ENCODE assay signal across 23 mouse cellular contexts in the genomic region with DNA sequence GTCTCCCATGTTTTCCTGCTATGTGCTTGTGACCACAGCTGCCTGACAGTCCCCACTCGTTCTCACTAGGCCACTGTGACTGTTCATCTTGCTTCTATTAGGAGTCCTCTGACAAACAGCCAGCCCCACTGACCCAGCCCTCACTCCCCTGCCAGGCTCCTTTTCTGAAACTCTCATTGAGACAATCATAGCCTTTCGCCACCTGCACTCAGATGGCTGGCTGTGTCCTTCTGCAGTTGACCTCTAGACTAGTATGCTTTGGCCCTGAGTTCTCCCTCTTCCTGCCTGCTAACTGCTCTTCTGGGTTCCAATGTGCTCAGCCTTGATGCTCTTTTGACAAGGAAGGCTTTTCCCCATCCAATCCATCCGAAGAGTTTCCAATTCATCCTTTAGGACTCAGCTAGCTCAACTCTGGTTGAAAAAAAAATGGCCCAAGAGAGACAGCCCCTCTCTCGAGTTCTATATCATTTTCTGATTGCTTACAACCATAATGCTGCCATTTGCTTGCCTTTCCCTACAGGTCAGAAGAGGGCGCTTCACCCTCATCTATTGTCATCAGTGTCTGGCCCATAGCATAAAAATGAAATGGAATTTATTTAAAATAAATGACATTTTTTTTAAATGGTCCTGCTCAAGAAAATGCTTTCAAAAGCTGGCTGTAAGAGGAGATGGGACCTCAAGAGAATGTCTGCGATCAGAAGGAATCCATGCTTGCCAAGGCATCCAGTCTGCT. TPM values are rescaled to one million over a fixed set of nuclear protein-coding genes. Genes with fewer than 3 reads are reported as not detected.
A peak's percentile ranks its signal among the peaks of the same experiment; 100 is the strongest.
DNase-seq lines count a peak whose midpoint lies in the region; ATAC-seq and TF ChIP-seq lines count a peak whose summit lies in the region.
"Had no signal": no experiment of that assay in that cellular context is flagged by ENCODE, and none has a peak within 500 bp of the region (broad histone marks: within the 10 kb centered on the region; RNA-seq: fewer than 3 reads in every experiment).

No protein-coding gene starts in this region.

- H3K27me3 ChIP-seq in heart, embryonic 16.5 days (ENCODE audit: control insufficient read depth, insufficient read depth, low read length): no peaks in the 10 kb centered on the region
- no peaks in the 10 kb centered on the region for H3K27me3 ChIP-seq in heart, embryonic 12.5 days (replicated peaks)
- no peaks in the 10 kb centered on the region for H3K27me3 ChIP-seq in liver, postnatal 0 days (ENCODE audit: insufficient read depth, low read length)
- H3K27me3 ChIP-seq in CH12.LX (replicated peaks): no peaks in the 10 kb centered on the region
- H3K27me3 ChIP-seq: embryonic facial prominence, embryonic 12.5 days; forebrain, embryonic 15.5 days; intestine, embryonic 15.5 days; neural tube, embryonic 15.5 days had no signal

- no peak overlapping the region for H3K4me3 ChIP-seq in heart, embryonic 16.5 days (ENCODE audit: low read length)
- no peak overlapping the region for H3K4me3 ChIP-seq in heart, embryonic 12.5 days
- no peak overlapping the region for H3K4me3 ChIP-seq in liver, postnatal 0 days (ENCODE audit: low read depth, low read length)
- H3K4me3 ChIP-seq in CH12.LX (replicated peaks in 1 of 3; ENCODE audit: low read depth in 2 of 3, low read length in 2 of 3, poor library complexity in 1 of 3): no peak overlapping the region
- no peak overlapping the region for H3K4me3 ChIP-seq in cortical plate, adult 2 months (ENCODE audit: insufficient read depth, low read length)
- H3K4me3 ChIP-seq: embryonic facial prominence, embryonic 12.5 days; forebrain, embryonic 15.5 days; hindbrain, embryonic 13.5 days; intestine, embryonic 15.5 days; midbrain, embryonic 12.5 days; myocyte; neural tube, embryonic 15.5 days had no signal

- TF ChIP-seq POLR2A in CH12.LX (IDR thresholded peaks at IDR 0.05; ENCODE audit: low read depth, low read length): no peak
- no peak for TF ChIP-seq POLR2A in cortical plate, adult 2 months (IDR thresholded peaks at IDR 0.05; ENCODE audit: extremely low read depth, insufficient read depth, low read length)

- peak; percentile 50 for ATAC-seq in heart, embryonic 16.5 days (replicated peaks; ENCODE audit: extremely low read depth, insufficient read depth, low FRiP score)
- ATAC-seq in heart, embryonic 12.5 days (ENCODE audit: insufficient number of reproducible peaks, low FRiP score): no peak
- ATAC-seq in liver, postnatal 0 days: no peak
- ATAC-seq: CD4-positive, CD25-positive, alpha-beta regulatory T cell, adult 4 months; forebrain, embryonic 15.5 days; intestine, embryonic 15.5 days had no signal

- dilution Hi-C loops in CH12.LX (cut with MboI; ENCODE audit: extremely low pct_ligation_motif_present, extremely low pct_unique_long_range_greater_than_20kb, low sequenced_read_pairs): no loop called here

- no peak overlapping the region for H3K4me2 ChIP-seq in heart, embryonic 16.5 days (ENCODE audit: low read depth, low read length)
- no peak overlapping the region for H3K4me2 ChIP-seq in heart, embryonic 12.5 days
- no peak overlapping the region for H3K4me2 ChIP-seq in liver, postnatal 0 days (ENCODE audit: low read depth, low read length)
- H3K4me2 ChIP-seq in CH12.LX (ENCODE audit: insufficient read depth, low read depth, poor library complexity, severe bottlenecking): no peak overlapping the region
- H3K4me2 ChIP-seq: embryonic facial prominence, embryonic 12.5 days; forebrain, embryonic 15.5 days; hindbrain, embryonic 13.5 days; intestine, embryonic 15.5 days; midbrain, embryonic 12.5 days; neural tube, embryonic 15.5 days had no signal

- no peak overlapping the region for H3K9ac ChIP-seq in heart, embryonic 16.5 days (ENCODE audit: low read length)
- no peak overlapping the region for H3K9ac ChIP-seq in heart, embryonic 12.5 days
- H3K9ac ChIP-seq in liver, postnatal 0 days (replicated peaks): no peak overlapping the region
- H3K9ac ChIP-seq in CH12.LX (ENCODE audit: insufficient read depth, low read depth): no peak overlapping the region
- H3K9ac ChIP-seq: embryonic facial prominence, embryonic 12.5 days; forebrain, embryonic 15.5 days; hindbrain, embryonic 13.5 days; intestine, embryonic 15.5 days; midbrain, embryonic 12.5 days; neural tube, embryonic 15.5 days had no signal

- H3K27ac ChIP-seq in heart, embryonic 16.5 days (ENCODE audit: low read length): 0 out of 2 replicates have a peak overlapping the region, but pooled peaks have one; percentile 16
- H3K27ac ChIP-seq in heart, embryonic 12.5 days (ENCODE audit: poor library complexity, severe bottlenecking): no peak overlapping the region
- no peak overlapping the region for H3K27ac ChIP-seq in liver, postnatal 0 days (ENCODE audit: low read depth)
- no peak overlapping the region for H3K27ac ChIP-seq in CH12.LX (ENCODE audit: insufficient read depth, low read depth)
- H3K27ac ChIP-seq in cortical plate, adult 2 months (ENCODE audit: insufficient read depth, low read length): no peak overlapping the region
- H3K27ac ChIP-seq: embryonic facial prominence, embryonic 12.5 days; forebrain, embryonic 15.5 days; hindbrain, embryonic 13.5 days; intestine, embryonic 15.5 days; macrophage; midbrain, embryonic 12.5 days; neural tube, embryonic 15.5 days had no signal

- H3K4me1 ChIP-seq in heart, embryonic 16.5 days (ENCODE audit: control insufficient read depth, insufficient read depth, low read length): peaks cover 15% of the 10 kb centered on the region
- H3K4me1 ChIP-seq in heart, embryonic 12.5 days (replicated peaks): peaks cover 35% of the 10 kb centered on the region
- H3K4me1 ChIP-seq in liver, postnatal 0 days (ENCODE audit: insufficient read depth): no peaks in the 10 kb centered on the region
- H3K4me1 ChIP-seq in CH12.LX (ENCODE audit: control insufficient read depth in 1 of 2, insufficient read depth in 2 of 2): peaks cover 12 to 53% of the 10 kb centered on the region in 2 experiments
- no peaks in the 10 kb centered on the region for H3K4me1 ChIP-seq in cortical plate, adult 2 months (ENCODE audit: control insufficient read depth, insufficient read depth, low read length)

- TF ChIP-seq CTCF in liver, postnatal 0 days (IDR thresholded peaks at IDR 0.05; ENCODE audit: low read depth): 0 out of 2 replicates have a peak, but pooled peaks have one; percentile 24
- TF ChIP-seq CTCF in CH12.LX (conservative IDR thresholded peaks at IDR 0.05 in 1 of 2, IDR thresholded peaks at IDR 0.05 in 1 of 2; ENCODE audit: low read depth in 2 of 2, low read length in 2 of 2): peak; percentile 11 to 76; a peak in 2 of 4 replicates
- TF ChIP-seq CTCF in cortical plate, adult 2 months (IDR thresholded peaks at IDR 0.05; ENCODE audit: extremely low read depth, insufficient read depth, low read length): 0 out of 2 replicates have a peak, but pooled peaks have one; percentile 10

- TF ChIP-seq RAD21 in CH12.LX (IDR thresholded peaks at IDR 0.05; ENCODE audit: low read depth, low read length): peak; percentile 63

- WGBS in heart, embryonic 16.5 days: 61% methylated on average over 6 of the region's 6 CpGs
- 53% methylated on average over 6 of the region's 6 CpGs for WGBS in heart, embryonic 12.5 days
- 58% methylated on average over 6 of the region's 6 CpGs for WGBS in liver, postnatal 0 days (ENCODE audit: insufficient replicate concordance)

- no peak for DNase-seq in liver, postnatal 0 days
- DNase-seq in liver: no peak
- no peak for DNase-seq in CH12.LX (ENCODE audit: extremely low read depth)
- no peak for DNase-seq in B cell, adult 2 months
- DNase-seq: adrenal gland, postnatal 10 days; cerebellum, adult 18-20 months; cerebellum, postnatal 36 days; kidney, postnatal 10 days; thymus, adult 2 months had no signal

- no peaks in the 10 kb centered on the region for H3K9me3 ChIP-seq in heart, embryonic 16.5 days (replicated peaks; ENCODE audit: control insufficient read depth, low read length)
- no peaks in the 10 kb centered on the region for H3K9me3 ChIP-seq in heart, embryonic 12.5 days (replicated peaks)
- H3K9me3 ChIP-seq in liver, postnatal 0 days (ENCODE audit: low read length): no peaks in the 10 kb centered on the region
- no peaks in the 10 kb centered on the region for H3K9me3 ChIP-seq in CH12.LX (replicated peaks; ENCODE audit: low read length)
- H3K9me3 ChIP-seq: embryonic facial prominence, embryonic 12.5 days; forebrain, embryonic 15.5 days; hindbrain, embryonic 13.5 days; intestine, embryonic 15.5 days; midbrain, embryonic 12.5 days; neural tube, embryonic 15.5 days had no signal

- in situ Hi-C loops in CH12.LX (cut with MboI; ENCODE audit: low pct_ligation_motif_present, low pct_unique_long_range_greater_than_20kb, low sequenced_read_pairs): loop anchor here (10.0 kb wide), 1 partner anchor 232 kb away; no protein-coding TSS in a partner anchor

- TF ChIP-seq EP300 in liver, postnatal 0 days (IDR thresholded peaks at IDR 0.05; ENCODE audit: low read depth): no peak
- TF ChIP-seq EP300 in CH12.LX (IDR thresholded peaks at IDR 0.05; ENCODE audit: low read length): no peak

- no peaks in the 10 kb centered on the region for H3K36me3 ChIP-seq in heart, embryonic 16.5 days (ENCODE audit: control insufficient read depth, insufficient read depth)
- H3K36me3 ChIP-seq in heart, embryonic 12.5 days: no peaks in the 10 kb centered on the region
- H3K36me3 ChIP-seq in liver, postnatal 0 days (replicated peaks; ENCODE audit: insufficient read depth, low read length): no peaks in the 10 kb centered on the region
- H3K36me3 ChIP-seq in CH12.LX (replicated peaks in 1 of 2; ENCODE audit: control insufficient read depth in 1 of 2, insufficient read depth in 1 of 2, low read length in 1 of 2): no peaks in the 10 kb centered on the region
- H3K36me3 ChIP-seq: embryonic facial prominence, embryonic 12.5 days; forebrain, embryonic 15.5 days; hindbrain, embryonic 13.5 days; intestine, embryonic 15.5 days; midbrain, embryonic 12.5 days; neural tube, embryonic 15.5 days had no signal

- H3K79me2 ChIP-seq in CH12.LX (replicated peaks; ENCODE audit: control insufficient read depth, extremely low read depth, insufficient read depth, poor library complexity, severe bottlenecking): no peaks in the 10 kb centered on the region

TF ChIP-seq in CH12.LX, 34 proteins besides CTCF, POLR2A, EP300 and RAD21:
- TF ChIP-seq SMC3 (IDR thresholded peaks at IDR 0.05; ENCODE audit: low read depth, low read length) (peak; percentile 45), TBP (conservative IDR thresholded peaks at IDR 0.05; ENCODE audit: low read depth, low read length) (no peak)

RNA-seq across cellular contexts. Expression of a gene that starts 54.7 kb away (rescaled TPM):
- polyA plus RNA-seq in heart, embryonic 16.5 days (2015; fragmentation: Nextera tagmentation; extraction: Ambion mirVana): 0.37 and 0.74 TPM in 2 replicates
- polyA plus RNA-seq in heart, embryonic 12.5 days (2016; fragmentation: Nextera tagmentation; extraction: Ambion mirVana): not detected in 2 replicates
- polyA plus RNA-seq in liver, postnatal 0 days (2015; fragmentation: Nextera tagmentation; extraction: Ambion mirVana): 0.19 and 0.20 TPM in 2 replicates
- total RNA-seq in CH12.LX (2012; rRNA removed): not detected in 2 replicates
- total RNA-seq in CH12.LX (2014; rRNA removed): not detected in 2 replicates
- polyA plus RNA-seq in CH12.LX (2012; ENCODE audit: insufficient read length, low read depth): not detected in 2 replicates
- polyA plus RNA-seq in cortical plate, adult 2 months (2012; rRNA removed): 0.21 and 0.31 TPM in 2 replicates
- total RNA-seq: granulocyte monocyte progenitor cell, adult 5-6 weeks had no signal
- polyA plus RNA-seq: CD4-positive, CD25-positive, alpha-beta regulatory T cell, adult 4 months; liver, embryonic 16.5 days had no signal
